Mouse (Mus musculus): ENCODE results near the gene Prdx5. TPM values are rescaled to one million over a fixed set of nuclear protein-coding genes. Genes with fewer than 3 reads are reported as not detected.
A peak's percentile ranks its signal among the peaks of the same experiment; 100 is the strongest.

Gene Prdx5
- total and polyA plus RNA-seq, 3 experiments = 130 to 246 TPM; not detected in 1

DNA sequence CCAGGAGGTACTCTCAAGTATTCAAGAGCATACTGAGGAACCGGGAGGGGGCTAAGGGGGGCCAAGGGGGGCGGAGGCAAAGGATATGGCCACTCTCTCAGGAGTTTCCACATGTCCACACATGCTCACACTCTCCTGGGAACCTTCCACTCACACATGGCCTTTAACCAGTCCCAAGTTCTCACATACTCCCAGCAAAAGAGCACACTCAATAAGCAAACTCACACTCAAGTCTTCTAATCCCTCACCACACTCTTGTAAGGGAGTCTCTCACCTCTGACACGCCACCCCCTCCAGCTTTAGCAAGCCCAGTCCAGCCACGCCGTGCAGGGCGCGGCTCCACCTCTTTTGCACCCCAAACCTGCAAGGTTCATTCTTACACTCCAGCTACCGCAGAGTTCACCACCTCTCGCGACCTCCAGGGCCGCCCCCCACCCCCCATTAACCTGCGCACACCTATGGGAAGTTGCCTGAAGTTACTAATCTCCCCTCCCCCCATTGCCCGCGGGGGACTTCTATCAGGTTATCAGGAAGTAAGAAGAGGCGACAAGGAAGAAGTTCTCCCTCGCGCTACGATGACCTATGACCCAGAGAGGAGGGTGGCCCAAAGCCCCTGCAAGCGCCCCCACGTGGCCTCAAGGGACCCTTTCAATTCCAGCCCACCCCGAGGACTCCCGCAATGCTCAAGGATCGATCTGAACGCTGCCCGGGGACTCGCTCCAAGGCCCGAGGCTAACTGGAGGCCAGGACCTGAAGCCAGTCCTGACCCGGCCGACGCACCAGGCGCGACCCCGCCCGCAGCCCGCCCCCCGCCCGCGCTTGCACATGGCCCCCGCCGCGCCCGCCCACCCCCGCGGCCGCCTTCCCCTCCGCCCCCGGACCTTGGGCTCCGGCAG lies 11.1 kb upstream of the Prdx5 start:
- peaks cover 0 to 5% of the 10 kb centered on the region in 2 experiments; a peak in 2 of 4 replicates for H3K36me3 ChIP-seq (ENCODE audit: control insufficient read depth in 1 of 2, insufficient read depth in 2 of 2, low read length in 2 of 2)

DNA sequence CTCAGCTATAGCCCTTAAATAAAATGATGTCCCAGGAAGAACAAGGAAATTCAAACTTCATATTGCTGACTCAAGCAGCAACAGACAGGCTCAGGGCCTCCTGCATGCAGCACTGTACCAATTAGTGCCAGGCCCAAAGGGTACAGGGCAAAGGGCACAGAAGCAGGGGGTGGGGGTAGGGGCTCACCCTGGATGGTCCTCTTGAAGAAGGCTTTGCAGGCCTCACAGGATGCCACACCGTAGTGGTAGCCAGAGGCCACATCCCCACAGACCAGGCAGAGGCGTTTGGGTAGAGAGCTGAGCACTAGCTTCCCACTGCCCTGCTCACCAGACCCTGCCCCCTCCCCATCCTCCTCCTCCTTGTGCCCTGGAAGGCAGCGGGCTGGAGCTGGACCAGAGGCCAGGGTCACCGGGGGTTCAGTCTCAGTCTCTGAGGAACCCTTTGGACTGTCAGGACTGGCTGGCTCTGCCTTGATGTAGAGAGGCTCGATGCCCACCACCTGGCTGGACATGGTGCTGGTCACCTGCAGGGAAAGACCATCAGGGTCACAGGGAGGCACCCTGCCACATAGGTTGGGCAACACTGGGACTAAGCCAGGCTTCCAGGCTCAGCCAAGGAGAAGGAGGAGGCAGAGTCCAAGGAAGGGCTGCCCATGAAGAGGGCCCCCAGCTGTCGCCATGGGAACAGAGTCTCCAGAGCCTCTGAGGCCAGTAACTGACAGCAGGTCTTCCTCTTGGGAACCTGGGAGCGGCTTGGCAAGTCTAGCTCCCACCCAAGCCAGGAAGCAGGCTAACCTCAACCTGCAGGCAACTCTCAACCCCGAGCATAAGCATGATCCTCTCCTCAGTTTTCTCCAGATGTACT lies 10.2 kb upstream of the Prdx5 start:
- H3K4me1 ChIP-seq (ENCODE audit: control insufficient read depth in 1 of 2, insufficient read depth in 2 of 2, low read length in 2 of 2) = peaks cover 0 to 10% of the 10 kb centered on the region in 2 experiments; a peak in 2 of 4 replicates
- no peaks in the 10 kb centered on the region for H3K9me3 ChIP-seq (replicated peaks; ENCODE audit: insufficient read depth, low read length)
- peak overlapping the region; percentile 37; the same call in 1 of the 2 replicates for H3K9ac ChIP-seq (ENCODE audit: control insufficient read depth, low read depth, low read length, poor library complexity, severe bottlenecking)
- H3K27me3 ChIP-seq (ENCODE audit: control insufficient read depth in 1 of 2, insufficient read depth in 2 of 2, low read length in 2 of 2) = no peaks in the 10 kb centered on the region
- no peak overlapping the region for H3K27ac ChIP-seq (ENCODE audit: control insufficient read depth, low read depth, low read length)
- DNase-seq (ENCODE audit: low read depth, low spot score) = no peak
- peaks cover 0 to 5% of the 10 kb centered on the region in 2 experiments; a peak in 2 of 4 replicates for H3K36me3 ChIP-seq (ENCODE audit: control insufficient read depth in 1 of 2, insufficient read depth in 2 of 2, low read length in 2 of 2)
- peak overlapping the region in 1 of 2 experiments; percentile 85; a peak in 2 of 4 replicates for H3K4me3 ChIP-seq (ENCODE audit: control insufficient read depth in 1 of 2, insufficient read depth in 1 of 2, low read depth in 2 of 2, low read length in 2 of 2)
- TF ChIP-seq MXI1 (IDR thresholded peaks at IDR 0.05; ENCODE audit: low read depth, low read length) (no peak), SIN3A (IDR thresholded peaks at IDR 0.05; ENCODE audit: low read length) (no peak), CHD1 (IDR thresholded peaks at IDR 0.05; ENCODE audit: low read depth, low read length) (no peak), HCFC1 (IDR thresholded peaks at IDR 0.05; ENCODE audit: low read depth, low read length) (no peak), ZNF384 (IDR thresholded peaks at IDR 0.05; ENCODE audit: low read depth, low read length) (no peak), MEF2A (IDR thresholded peaks at IDR 0.05; ENCODE audit: extremely low read depth, insufficient replicate concordance, low read depth, low read length, poor library complexity, severe bottlenecking) (no peak), KAT2A (conservative IDR thresholded peaks at IDR 0.05; ENCODE audit: low read depth, low read length) (no peak), POLR2A (IDR thresholded peaks at IDR 0.05; ENCODE audit: control insufficient read depth in 1 of 2, insufficient read depth in 1 of 2, low read depth in 1 of 2, low read length in 2 of 2, poor library complexity in 1 of 2) (no peak), NRF1 (IDR thresholded peaks at IDR 0.05; ENCODE audit: insufficient read depth, low read depth, low read length, poor library complexity, severe bottlenecking) (no peak), TBP (IDR thresholded peaks at IDR 0.05; ENCODE audit: low read depth, low read length) (no peak), CHD2 (IDR thresholded peaks at IDR 0.05; ENCODE audit: low read length) (no peak), EP300 (IDR thresholded peaks at IDR 0.05; ENCODE audit: low read depth in 1 of 2, low read length in 2 of 2) (no peak), RCOR1 (IDR thresholded peaks at IDR 0.05; ENCODE audit: low read depth, low read length) (no peak), NELFE (IDR thresholded peaks at IDR 0.05; ENCODE audit: low read depth, low read length) (no peak)
- H3K79me2 ChIP-seq (ENCODE audit: control insufficient read depth, insufficient read depth, low read length, poor library complexity) = peaks cover 15% of the 10 kb centered on the region

More for the DNA sequence above, 11.1 kb upstream of the Prdx5 start:
- DNase-seq (ENCODE audit: low read depth, low spot score) = peak; percentile 77
- Histone ChIP-seq H3K27ac (ENCODE audit: control insufficient read depth, low read depth, low read length) (peak overlapping the region; percentile 65), H3K4me1 (ENCODE audit: control insufficient read depth in 1 of 2, insufficient read depth in 2 of 2, low read length in 2 of 2) (peaks cover 0 to 10% of the 10 kb centered on the region in 2 experiments; a peak in 1 of 4 replicates), H3K9me3 (replicated peaks; ENCODE audit: insufficient read depth, low read length) (no peaks in the 10 kb centered on the region), H3K27me3 (ENCODE audit: control insufficient read depth in 1 of 2, insufficient read depth in 2 of 2, low read length in 2 of 2) (no peaks in the 10 kb centered on the region), H3K79me2 (ENCODE audit: control insufficient read depth, insufficient read depth, low read length, poor library complexity) (peaks cover 15% of the 10 kb centered on the region), H3K9ac (ENCODE audit: control insufficient read depth, low read depth, low read length, poor library complexity, severe bottlenecking) (peak overlapping the region; percentile 88), H3K4me3 (ENCODE audit: control insufficient read depth in 1 of 2, insufficient read depth in 1 of 2, low read depth in 2 of 2, low read length in 2 of 2) (peak overlapping the region; percentile 83 to 85)
- TF ChIP-seq CTCF (IDR thresholded peaks at IDR 0.05 in 2 of 3, conservative IDR thresholded peaks at IDR 0.05 in 1 of 3; ENCODE audit: control insufficient read depth in 1 of 3, insufficient read depth in 1 of 3, low read depth in 2 of 3, low read length in 3 of 3, poor library complexity in 1 of 3, severe bottlenecking in 1 of 3) = peak in 1 of 3 experiments; percentile 30; a peak in 1 of 6 replicates
- TF ChIP-seq MEF2A (IDR thresholded peaks at IDR 0.05; ENCODE audit: extremely low read depth, insufficient replicate concordance, low read depth, low read length, poor library complexity, severe bottlenecking) = no peak
- TF ChIP-seq BHLHE40 (IDR thresholded peaks at IDR 0.05; ENCODE audit: borderline replicate concordance, low read depth, low read length) = no peak
- TF ChIP-seq ZMIZ1 (IDR thresholded peaks at IDR 0.05; ENCODE audit: low read depth, low read length) = no peak
- TF ChIP-seq E2F4 (IDR thresholded peaks at IDR 0.05; ENCODE audit: borderline replicate concordance, low read depth, low read length) = no peak
- TF ChIP-seq POLR2A (IDR thresholded peaks at IDR 0.05; ENCODE audit: control insufficient read depth in 1 of 2, insufficient read depth in 1 of 2, low read depth in 1 of 2, low read length in 2 of 2, poor library complexity in 1 of 2) = peak; percentile 24 to 27; a peak in 1 of 4 replicates
- TF ChIP-seq JUND (IDR thresholded peaks at IDR 0.05; ENCODE audit: low read depth, low read length) = no peak
- TF ChIP-seq MYC (IDR thresholded peaks at IDR 0.05; ENCODE audit: low read depth, low read length) = 0 out of 2 replicates have a peak, but pooled peaks have one; percentile 59
- peak; percentile 51; the same call in 1 of the 2 replicates for TF ChIP-seq MAX (IDR thresholded peaks at IDR 0.05; ENCODE audit: low read length)
- TF ChIP-seq MXI1 (IDR thresholded peaks at IDR 0.05; ENCODE audit: low read depth, low read length) = peak; percentile 73
- TF ChIP-seq HCFC1 (IDR thresholded peaks at IDR 0.05; ENCODE audit: low read depth, low read length) = peak; percentile 70; the same call in 1 of the 2 replicates
- TF ChIP-seq TCF12 (IDR thresholded peaks at IDR 0.05; ENCODE audit: low read depth, low read length) = peak; percentile 28; the same call in 1 of the 2 replicates
- TF ChIP-seq ELF1 (IDR thresholded peaks at IDR 0.05; ENCODE audit: low read depth, low read length) = peak; percentile 74
- no peak for TF ChIP-seq MAFK (IDR thresholded peaks at IDR 0.05; ENCODE audit: borderline replicate concordance, low read depth, low read length)
- TF ChIP-seq MAZ (IDR thresholded peaks at IDR 0.05; ENCODE audit: low read depth, low read length) = no peak
- no peak for TF ChIP-seq ZC3H11A (IDR thresholded peaks at IDR 0.05; ENCODE audit: low read depth, low read length)
- TF ChIP-seq ZNF384 (IDR thresholded peaks at IDR 0.05; ENCODE audit: low read depth, low read length) = no peak
- no peak for TF ChIP-seq RAD21 (IDR thresholded peaks at IDR 0.05; ENCODE audit: low read depth, low read length)
- TF ChIP-seq USF1 (IDR thresholded peaks at IDR 0.05; ENCODE audit: low read depth, low read length) = 0 out of 2 replicates have a peak, but pooled peaks have one; percentile 21
- peak; percentile 62 for TF ChIP-seq CHD2 (IDR thresholded peaks at IDR 0.05; ENCODE audit: low read length)
- TF ChIP-seq SIN3A (IDR thresholded peaks at IDR 0.05; ENCODE audit: low read length) = 0 out of 2 replicates have a peak, but pooled peaks have one; percentile 12
- no peak for TF ChIP-seq KAT2A (conservative IDR thresholded peaks at IDR 0.05; ENCODE audit: low read depth, low read length)
- peak; percentile 17; the same call in 1 of the 2 replicates for TF ChIP-seq ETS1 (IDR thresholded peaks at IDR 0.05; ENCODE audit: low read depth, low read length)
- no peak for TF ChIP-seq GATA1 (IDR thresholded peaks at IDR 0.05; ENCODE audit: low read depth, low read length)
- no peak for TF ChIP-seq MYB (IDR thresholded peaks at IDR 0.05; ENCODE audit: low read depth, low read length)
- no peak for TF ChIP-seq USF2 (IDR thresholded peaks at IDR 0.05; ENCODE audit: borderline replicate concordance in 1 of 2, insufficient read depth in 1 of 2, low read depth in 1 of 2, low read length in 2 of 2)
- TF ChIP-seq EP300 (IDR thresholded peaks at IDR 0.05; ENCODE audit: low read depth in 1 of 2, low read length in 2 of 2) = peak in 1 of 2 experiments; percentile 19; a peak in 1 of 4 replicates
- TF ChIP-seq POLR2AphosphoS2 (IDR thresholded peaks at IDR 0.05; ENCODE audit: low read length) = no peak
- no peak for TF ChIP-seq TAL1 (IDR thresholded peaks at IDR 0.05; ENCODE audit: low read length)
